Mouse (Mus musculus) cerebellum, adult 18-20 months (tissue): Measurements from ENCODE around the gene Ect2.

Experiments
- DNase-seq, 2 experiments: peaks; one replicate each; pipeline ENCODE4 v3.0.0; 2021

Ect2 gene

GRCm38 (mm10) chr3:27155856-27156593 is 2.3 kb upstream of the Ect2 start:
- no peak for DNase-seq

GRCm38 (mm10) chr3:27155051-27155855 is 1.6 kb upstream of the Ect2 start:
- peak in 1 of 2 experiments; percentile 5 for DNase-seq

- DNase-seq = no peak
Measured at GRCm38 (mm10) chr3:27154280-27154679, 602 bp upstream of the Ect2 start.

- no peak for DNase-seq
Measured at GRCm38 (mm10) chr3:27153191-27153671, 447 bp downstream of the Ect2 start.

GRCm38 (mm10) chr3:27145733-27146132 is 7.9 kb downstream of the Ect2 start:
- DNase-seq = no peak

- DNase-seq = no peak
Measured at GRCm38 (mm10) chr3:27143570-27143969, 10.1 kb downstream of the Ect2 start.

- no peak for DNase-seq
Measured at GRCm38 (mm10) chr3:27140101-27140500, 13.6 kb downstream of the Ect2 start.

- DNase-seq = no peak
Measured at GRCm38 (mm10) chr3:27121864-27122450, 31.7 kb downstream of the Ect2 start.

- DNase-seq = no peak
Measured at GRCm38 (mm10) chr3:27120932-27121331, 32.7 kb downstream of the Ect2 start.

- DNase-seq = no peak
Measured at GRCm38 (mm10) chr3:27118227-27118626, 35.5 kb downstream of the Ect2 start.

- no peak for DNase-seq
Measured at GRCm38 (mm10) chr3:27110860-27111259, 42.8 kb downstream of the Ect2 start.

- no peak for DNase-seq
Measured at GRCm38 (mm10) chr3:27109109-27109508, 44.6 kb downstream of the Ect2 start.

GRCm38 (mm10) chr3:27107142-27107541 is 46.5 kb downstream of the Ect2 start:
- DNase-seq = no peak

- no peak for DNase-seq
Measured at GRCm38 (mm10) chr3:27102965-27103364, 50.7 kb downstream of the Ect2 start.

GRCm38 (mm10) chr3:27098633-27099032 is 55.0 kb downstream of the Ect2 start:
- DNase-seq = no peak

- DNase-seq = no peak
Measured at GRCm38 (mm10) chr3:27086221-27086620, 67.5 kb downstream of the Ect2 start.

- DNase-seq = no peak
Measured at GRCm38 (mm10) chr3:27081229-27082060, 72.2 kb downstream of the Ect2 start.

- no peak for DNase-seq
Measured at GRCm38 (mm10) chr3:27080061-27080770, 73.5 kb downstream of the Ect2 start.

GRCm38 (mm10) chr3:27073884-27074283 is 79.8 kb downstream of the Ect2 start:
- no peak for DNase-seq

GRCm38 (mm10) chr3:27071706-27072105 is 82.0 kb downstream of the Ect2 start:
- DNase-seq = no peak

GRCm38 (mm10) chr3:27070340-27070739 is 83.3 kb downstream of the Ect2 start:
- DNase-seq = no peak

GRCm38 (mm10) chr3:27067206-27067605 is 86.5 kb downstream of the Ect2 start:
- DNase-seq = no peak
